Mouse (Mus musculus): ENCODE measurements around the gene Pmis2. TPM values are rescaled to one million over a fixed set of nuclear protein-coding genes. Genes with fewer than 3 reads are reported as not detected.

Gene Pmis2
- total and polyA plus RNA-seq, 3 experiments = not detected

GRCm38 (mm10) chr7:30626647-30627046, 44.8 kb downstream of the Pmis2 start:
- Histone ChIP-seq H3K27ac (ENCODE audit: control insufficient read depth, low read depth, low read length) (no peak overlapping the region), H3K27me3 (ENCODE audit: control insufficient read depth in 1 of 2, insufficient read depth in 2 of 2, low read length in 2 of 2) (peaks cover 5% of the 10 kb centered on the region in 2 experiments), H3K79me2 (ENCODE audit: control insufficient read depth, insufficient read depth, low read length, poor library complexity) (peaks cover 20% of the 10 kb centered on the region), H3K36me3 (ENCODE audit: control insufficient read depth in 1 of 2, insufficient read depth in 2 of 2, low read length in 2 of 2) (peaks cover 5 to 13% of the 10 kb centered on the region in 2 experiments), H3K9me3 (replicated peaks; ENCODE audit: insufficient read depth, low read length) (no peaks in the 10 kb centered on the region), H3K4me1 (ENCODE audit: control insufficient read depth in 1 of 2, insufficient read depth in 2 of 2, low read length in 2 of 2) (peaks cover 0 to 6% of the 10 kb centered on the region in 2 experiments; a peak in 2 of 4 replicates), H3K9ac (ENCODE audit: control insufficient read depth, low read depth, low read length, poor library complexity, severe bottlenecking) (peak overlapping the region; percentile 62), H3K4me3 (ENCODE audit: control insufficient read depth in 1 of 2, insufficient read depth in 1 of 2, low read depth in 2 of 2, low read length in 2 of 2) (peak overlapping the region; percentile 58 to 59; a peak in 3 of 4 replicates)
- no peak for DNase-seq (ENCODE audit: low read depth, low spot score)
- TF ChIP-seq UBTF (IDR thresholded peaks at IDR 0.05; ENCODE audit: borderline replicate concordance, insufficient read depth, low read depth, low read length) (no peak), KAT2A (conservative IDR thresholded peaks at IDR 0.05; ENCODE audit: low read depth, low read length) (no peak), SMC3 (IDR thresholded peaks at IDR 0.05; ENCODE audit: low read depth, low read length) (no peak), POLR2AphosphoS2 (IDR thresholded peaks at IDR 0.05; ENCODE audit: low read length) (no peak), MAZ (IDR thresholded peaks at IDR 0.05; ENCODE audit: low read depth, low read length) (no peak), TBP (IDR thresholded peaks at IDR 0.05; ENCODE audit: low read depth, low read length) (no peak), RAD21 (IDR thresholded peaks at IDR 0.05; ENCODE audit: low read depth, low read length) (no peak), NRF1 (IDR thresholded peaks at IDR 0.05; ENCODE audit: insufficient read depth, low read depth, low read length, poor library complexity, severe bottlenecking) (no peak), ZNF384 (IDR thresholded peaks at IDR 0.05; ENCODE audit: low read depth, low read length) (no peak), CHD1 (IDR thresholded peaks at IDR 0.05; ENCODE audit: low read depth, low read length) (no peak), JUND (IDR thresholded peaks at IDR 0.05; ENCODE audit: low read depth, low read length) (no peak), USF2 (IDR thresholded peaks at IDR 0.05; ENCODE audit: borderline replicate concordance in 1 of 2, insufficient read depth in 1 of 2, low read depth in 1 of 2, low read length in 2 of 2) (no peak), E2F4 (IDR thresholded peaks at IDR 0.05; ENCODE audit: borderline replicate concordance, low read depth, low read length) (no peak), ELF1 (IDR thresholded peaks at IDR 0.05; ENCODE audit: low read depth, low read length) (no peak), TAL1 (IDR thresholded peaks at IDR 0.05; ENCODE audit: low read length) (no peak)

- no peaks in the 10 kb centered on the region for H3K9me3 ChIP-seq (replicated peaks; ENCODE audit: insufficient read depth, low read length)
- peak within 1 kb of the TSS; percentile 84 to 94 for H3K4me3 ChIP-seq (ENCODE audit: control insufficient read depth in 1 of 2, insufficient read depth in 1 of 2, low read depth in 2 of 2, low read length in 2 of 2)
- peaks cover 2 to 3% of the 10 kb centered on the region in 2 experiments; a peak in 3 of 4 replicates for H3K27me3 ChIP-seq (ENCODE audit: control insufficient read depth in 1 of 2, insufficient read depth in 2 of 2, low read length in 2 of 2)
- peak; percentile 97 for DNase-seq (ENCODE audit: low read depth, low spot score)
- peaks cover 5 to 13% of the 10 kb centered on the region in 2 experiments for H3K36me3 ChIP-seq (ENCODE audit: control insufficient read depth in 1 of 2, insufficient read depth in 2 of 2, low read length in 2 of 2)
- peaks cover 20% of the 10 kb centered on the region for H3K79me2 ChIP-seq (ENCODE audit: control insufficient read depth, insufficient read depth, low read length, poor library complexity)
- peak within 1 kb of the TSS; percentile 73 for H3K27ac ChIP-seq (ENCODE audit: control insufficient read depth, low read depth, low read length)
- peak within 1 kb of the TSS; percentile 98 for H3K9ac ChIP-seq (ENCODE audit: control insufficient read depth, low read depth, low read length, poor library complexity, severe bottlenecking)
- H3K4me1 ChIP-seq (ENCODE audit: control insufficient read depth in 1 of 2, insufficient read depth in 2 of 2, low read length in 2 of 2) = peaks cover 0 to 6% of the 10 kb centered on the region in 2 experiments; a peak in 2 of 4 replicates
- TF ChIP-seq MAFK (IDR thresholded peaks at IDR 0.05; ENCODE audit: borderline replicate concordance, low read depth, low read length) (no peak), SMC3 (IDR thresholded peaks at IDR 0.05; ENCODE audit: low read depth, low read length) (no peak), MYC (IDR thresholded peaks at IDR 0.05; ENCODE audit: low read depth, low read length) (peak; percentile 80), ETS1 (IDR thresholded peaks at IDR 0.05; ENCODE audit: low read depth, low read length) (0 out of 2 replicates have a peak, but pooled peaks have one; percentile 10), GABPA (IDR thresholded peaks at IDR 0.05; ENCODE audit: low read depth, low read length) (peak; percentile 58; the same call in 1 of the 2 replicates), ZKSCAN1 (IDR thresholded peaks at IDR 0.05; ENCODE audit: low read depth, low read length) (no peak), USF2 (IDR thresholded peaks at IDR 0.05; ENCODE audit: borderline replicate concordance in 1 of 2, insufficient read depth in 1 of 2, low read depth in 1 of 2, low read length in 2 of 2) (no peak), MXI1 (IDR thresholded peaks at IDR 0.05; ENCODE audit: low read depth, low read length) (peak; percentile 64; the same call in 1 of the 2 replicates), ZC3H11A (IDR thresholded peaks at IDR 0.05; ENCODE audit: low read depth, low read length) (no peak), POLR2AphosphoS2 (IDR thresholded peaks at IDR 0.05; ENCODE audit: low read length) (peak; percentile 93), TAL1 (IDR thresholded peaks at IDR 0.05; ENCODE audit: low read length) (no peak), ELF1 (IDR thresholded peaks at IDR 0.05; ENCODE audit: low read depth, low read length) (peak; percentile 78), TCF12 (IDR thresholded peaks at IDR 0.05; ENCODE audit: low read depth, low read length) (peak; percentile 44; the same call in 1 of the 2 replicates), JUND (IDR thresholded peaks at IDR 0.05; ENCODE audit: low read depth, low read length) (0 out of 2 replicates have a peak, but pooled peaks have one; percentile 11), USF1 (IDR thresholded peaks at IDR 0.05; ENCODE audit: low read depth, low read length) (peak; percentile 73), GATA1 (IDR thresholded peaks at IDR 0.05; ENCODE audit: low read depth, low read length) (no peak), TBP (IDR thresholded peaks at IDR 0.05; ENCODE audit: low read depth, low read length) (peak; percentile 83), POLR2A (IDR thresholded peaks at IDR 0.05; ENCODE audit: control insufficient read depth in 1 of 2, insufficient read depth in 1 of 2, low read depth in 1 of 2, low read length in 2 of 2, poor library complexity in 1 of 2) (peak; percentile 80 to 93; a peak in 3 of 4 replicates), E2F4 (IDR thresholded peaks at IDR 0.05; ENCODE audit: borderline replicate concordance, low read depth, low read length) (no peak), NRF1 (IDR thresholded peaks at IDR 0.05; ENCODE audit: insufficient read depth, low read depth, low read length, poor library complexity, severe bottlenecking) (no peak), NELFE (IDR thresholded peaks at IDR 0.05; ENCODE audit: low read depth, low read length) (peak; percentile 93)
These were observed 45.6 kb downstream of the Pmis2 start, which contains the start of gene Cox6b1 for GRCm38 (mm10) chr7:30625530-30626384. Cox6b1 (minus strand) TSS chr7:30626151.

All from MEL (cell line).